In genomic region chr3:14667126-14667525, GRCm38 (mm10) we compare ENCODE assay signal across 9 mouse cellular contexts. TPM values are rescaled to one million over a fixed set of nuclear protein-coding genes. Genes with fewer than 3 reads are reported as not detected.
DNase-seq lines count a peak whose midpoint lies in the region; ATAC-seq and TF ChIP-seq lines count a peak whose summit lies in the region.
"Had no signal": no experiment of that assay in that cellular context is flagged by ENCODE, and none has a peak within 500 bp of the region (broad histone marks: within the 10 kb centered on the region; RNA-seq: fewer than 3 reads in every experiment).

No protein-coding gene starts in this region.

- H3K9ac ChIP-seq in kidney, embryonic 14.5 days (ENCODE audit: low read depth, low read length), result no peak overlapping the region
- H3K9ac ChIP-seq in ES-E14 (ENCODE audit: insufficient read depth, low read depth, low read length, poor library complexity, severe bottlenecking), result no peak overlapping the region
- no peak overlapping the region for H3K9ac ChIP-seq in midbrain, embryonic 13.5 days (replicated peaks)

- H3K4me1 ChIP-seq in kidney, embryonic 14.5 days (ENCODE audit: control insufficient read depth, insufficient read depth, low read length), result no peaks in the 10 kb centered on the region
- no peaks in the 10 kb centered on the region for H3K4me1 ChIP-seq in ES-E14 (ENCODE audit: control insufficient read depth in 2 of 2, insufficient read depth in 2 of 2, low read length in 2 of 2, poor library complexity in 1 of 2)
- H3K4me1 ChIP-seq in midbrain, embryonic 13.5 days (replicated peaks), result no peaks in the 10 kb centered on the region

- WGBS in kidney, embryonic 14.5 days, result 48% methylated on average over 2 of the region's 2 CpGs
- 67% methylated on average over 2 of the region's 2 CpGs for WGBS in midbrain, embryonic 13.5 days

- DNase-seq in kidney, adult 18-20 months, result peak; percentile 49
- no peak for DNase-seq in ES-E14 (ENCODE audit: low read depth, low spot score)
- peak; percentile 69 for DNase-seq in brain, adult 2 months (ENCODE audit: low read depth, low spot score)
- DNase-seq in gastrocnemius, postnatal 14 days, result peak; percentile 22
- DNase-seq in layer of hippocampus, postnatal 14 days (ENCODE audit: low spot score in 2 of 2), result peak; percentile 8 to 37

- no peak overlapping the region for H3K4me2 ChIP-seq in kidney, embryonic 14.5 days (replicated peaks; ENCODE audit: low read depth, low read length)
- no peak overlapping the region for H3K4me2 ChIP-seq in midbrain, embryonic 13.5 days (replicated peaks)

- no peaks in the 10 kb centered on the region for H3K36me3 ChIP-seq in kidney, embryonic 14.5 days (ENCODE audit: control insufficient read depth, insufficient read depth, low read length)
- H3K36me3 ChIP-seq in ES-E14 (ENCODE audit: control insufficient read depth, insufficient read depth, low read length, poor library complexity, severe bottlenecking), result no peaks in the 10 kb centered on the region
- H3K36me3 ChIP-seq in midbrain, embryonic 13.5 days, result no peaks in the 10 kb centered on the region

- H3K27me3 ChIP-seq in kidney, embryonic 14.5 days (ENCODE audit: control insufficient read depth, insufficient read depth, low read length), result no peaks in the 10 kb centered on the region
- H3K27me3 ChIP-seq in midbrain, embryonic 13.5 days, result no peaks in the 10 kb centered on the region

- no peak overlapping the region for H3K4me3 ChIP-seq in kidney, embryonic 14.5 days (ENCODE audit: low read length)
- H3K4me3 ChIP-seq in ES-E14 (ENCODE audit: insufficient read depth in 1 of 2, low read depth in 1 of 2, low read length in 2 of 2, poor library complexity in 1 of 2, severe bottlenecking in 1 of 2), result no peak overlapping the region
- no peak overlapping the region for H3K4me3 ChIP-seq in midbrain, embryonic 13.5 days (replicated peaks)

- no peak for ATAC-seq in kidney, embryonic 14.5 days (ENCODE audit: low FRiP score, low TSS enrichment)
- 0 out of 2 replicates have a peak, but pooled peaks have one; percentile 27 for ATAC-seq in midbrain, embryonic 13.5 days
- ATAC-seq in monocyte, adult 5-6 weeks (replicated peaks; ENCODE audit: insufficient number of reproducible peaks, low FRiP score, low TSS enrichment, poor library complexity, severe bottlenecking), result no peak

- no peak overlapping the region for H3K27ac ChIP-seq in kidney, embryonic 14.5 days (ENCODE audit: low read depth, low read length)
- H3K27ac ChIP-seq in ES-E14 (ENCODE audit: insufficient read depth, low read depth, low read length, poor library complexity, severe bottlenecking), result no peak overlapping the region
- H3K27ac ChIP-seq in midbrain, embryonic 13.5 days, result no peak overlapping the region
- H3K27ac ChIP-seq: macrophage had no signal

- no peaks in the 10 kb centered on the region for H3K9me3 ChIP-seq in kidney, embryonic 14.5 days (ENCODE audit: control insufficient read depth, low read length)
- no peaks in the 10 kb centered on the region for H3K9me3 ChIP-seq in ES-E14 (ENCODE audit: control insufficient read depth, insufficient read depth, low read depth, low read length)
- no peaks in the 10 kb centered on the region for H3K9me3 ChIP-seq in midbrain, embryonic 13.5 days

- in situ Hi-C loops in ES-E14 (cut with MboI; ENCODE audit: low sequenced_read_pairs in 2 of 2, unreplicated experiment in 2 of 2), result loop anchor here in 1 of 2 experiments (25.0 kb wide), 1 partner anchor 280 kb away; no protein-coding TSS in a partner anchor

- intact Hi-C loops in gastrocnemius, postnatal 14 days (cut with DNase I; ENCODE audit: low total_unique reads), result no loop called here

TF ChIP-seq in ES-E14, 5 proteins besides CTCF, POLR2A, EP300 and RAD21:
- TF ChIP-seq ZC3H11A (IDR thresholded peaks at IDR 0.05; ENCODE audit: borderline replicate concordance, low read depth, low read length) (peak; percentile 17; the same call in 1 of the 2 replicates), MAFK (IDR thresholded peaks at IDR 0.05; ENCODE audit: insufficient read depth, low read depth, low read length) (no peak)

RNA-seq across cellular contexts. Expression of gene Car13, which starts 25.6 kb away (rescaled TPM):
- polyA plus RNA-seq in kidney, embryonic 14.5 days (2014; fragmentation: Nextera tagmentation; extraction: Ambion mirVana), result 4.2 and 4.7 TPM in 2 replicates
- total RNA-seq in ES-E14 (2012; rRNA removed), result 4.1 and 4.5 TPM in 2 replicates
- under 1 TPM; 0.31 to 0.45 TPM for total RNA-seq in gastrocnemius, postnatal 14 days (2021)
- total RNA-seq in layer of hippocampus, postnatal 14 days (2021), result under 1 TPM; 0.46 to 0.48 TPM
- polyA plus RNA-seq in midbrain, embryonic 13.5 days (2015; fragmentation: Nextera tagmentation; extraction: Ambion mirVana), result 0.71 and 0.94 TPM in 2 replicates
- 0.53 to 1.4 TPM in 2 of 3 replicates, not detected in the other for total RNA-seq in monocyte, adult 5-6 weeks (2017)

RNA-seq across cellular contexts. Expression of gene 1810022K09Rik, which starts 56.0 kb away (rescaled TPM):
- 419 and 717 TPM in 2 replicates for polyA plus RNA-seq in kidney, embryonic 14.5 days (2014; fragmentation: Nextera tagmentation; extraction: Ambion mirVana)
- 129 and 210 TPM in 2 replicates for total RNA-seq in ES-E14 (2012; rRNA removed)
- 10 to 100 TPM; 69.9 to 78.8 TPM for total RNA-seq in gastrocnemius, postnatal 14 days (2021)
- total RNA-seq in layer of hippocampus, postnatal 14 days (2021), result 100 to 1,000 TPM in 1 of 2 experiments, 10 to 100 TPM in 1; 98.5 to 112 TPM
- polyA plus RNA-seq in midbrain, embryonic 13.5 days (2015; fragmentation: Nextera tagmentation; extraction: Ambion mirVana), result 464 and 476 TPM in 2 replicates
- 293 to 372 TPM (median 334 TPM) in 3 replicates for total RNA-seq in monocyte, adult 5-6 weeks (2017)
